Mouse (Mus musculus): ENCODE results near the gene Ankrd11. TPM values are rescaled to one million over a fixed set of nuclear protein-coding genes. Genes with fewer than 3 reads are reported as not detected.

Gene Ankrd11
- polyA plus RNA-seq, 2 experiments: 65.3 to 83.7 TPM

GRCm38 (mm10) chr8:122945775-122946174 lies 96.3 kb downstream of the Ankrd11 start:
- Histone ChIP-seq H3K27ac (replicated peaks; ENCODE audit: low read depth, low read length) (no peak overlapping the region), H3K9ac (ENCODE audit: low read depth, low read length, severe bottlenecking) (no peak overlapping the region), H3K4me1 (ENCODE audit: control insufficient read depth, insufficient read depth, low read length) (peaks cover 4% of the 10 kb centered on the region; the same call in 1 of the 2 replicates), H3K27me3 (ENCODE audit: control insufficient read depth, insufficient read depth, low read length) (no peaks in the 10 kb centered on the region), H3K36me3 (ENCODE audit: control insufficient read depth, insufficient read depth, low read length) (no peaks in the 10 kb centered on the region), H3K4me3 (replicated peaks; ENCODE audit: low read length) (no peak overlapping the region), H3K4me2 (replicated peaks; ENCODE audit: low read depth, low read length, severe bottlenecking) (no peak overlapping the region), H3K9me3 (ENCODE audit: control insufficient read depth, low read length) (no peaks in the 10 kb centered on the region)
- ATAC-seq (ENCODE audit: low FRiP score, low read depth) (no peak), DNase-seq (ENCODE audit: low spot score) (no peak)
- WGBS: 95% methylated on average over 2 of the region's 2 CpGs
- TF ChIP-seq POLR2A (IDR thresholded peaks at IDR 0.05; ENCODE audit: borderline replicate concordance, extremely low read depth, insufficient read depth, insufficient read length): no peak

GRCm38 (mm10) chr8:122942803-122943713 lies 99.0 kb downstream of the Ankrd11 start:
- Histone ChIP-seq H3K9ac (ENCODE audit: low read depth, low read length, severe bottlenecking) (no peak overlapping the region), H3K27me3 (ENCODE audit: control insufficient read depth, insufficient read depth, low read length) (no peaks in the 10 kb centered on the region), H3K4me2 (replicated peaks; ENCODE audit: low read depth, low read length, severe bottlenecking) (no peak overlapping the region), H3K4me1 (ENCODE audit: control insufficient read depth, insufficient read depth, low read length) (no peaks in the 10 kb centered on the region), H3K9me3 (ENCODE audit: control insufficient read depth, low read length) (no peaks in the 10 kb centered on the region), H3K27ac (replicated peaks; ENCODE audit: low read depth, low read length) (no peak overlapping the region), H3K36me3 (ENCODE audit: control insufficient read depth, insufficient read depth, low read length) (no peaks in the 10 kb centered on the region), H3K4me3 (replicated peaks; ENCODE audit: low read length) (no peak overlapping the region)
- TF ChIP-seq POLR2A (IDR thresholded peaks at IDR 0.05; ENCODE audit: borderline replicate concordance, extremely low read depth, insufficient read depth, insufficient read length): no peak
- ATAC-seq (ENCODE audit: low FRiP score, low read depth) (no peak), DNase-seq (ENCODE audit: low spot score) (no peak)
- WGBS: 87% methylated on average over 9 of the region's 9 CpGs

- Histone ChIP-seq H3K4me2 (replicated peaks; ENCODE audit: low read depth, low read length, severe bottlenecking) (no peak overlapping the region), H3K9ac (ENCODE audit: low read depth, low read length, severe bottlenecking) (no peak overlapping the region), H3K9me3 (ENCODE audit: control insufficient read depth, low read length) (no peaks in the 10 kb centered on the region), H3K36me3 (ENCODE audit: control insufficient read depth, insufficient read depth, low read length) (no peaks in the 10 kb centered on the region), H3K27ac (replicated peaks; ENCODE audit: low read depth, low read length) (no peak overlapping the region), H3K27me3 (ENCODE audit: control insufficient read depth, insufficient read depth, low read length) (no peaks in the 10 kb centered on the region), H3K4me1 (ENCODE audit: control insufficient read depth, insufficient read depth, low read length) (no peaks in the 10 kb centered on the region), H3K4me3 (replicated peaks; ENCODE audit: low read length) (no peak overlapping the region)
- DNase-seq (ENCODE audit: low spot score) (no peak), ATAC-seq (ENCODE audit: low FRiP score, low read depth) (no peak)
- WGBS: 65% methylated on average over 4 of the region's 4 CpGs
- no peak for TF ChIP-seq POLR2A (IDR thresholded peaks at IDR 0.05; ENCODE audit: borderline replicate concordance, extremely low read depth, insufficient read depth, insufficient read length)
Measured at GRCm38 (mm10) chr8:122938591-122938990, 103.5 kb downstream of the Ankrd11 start.

- H3K4me3 ChIP-seq (replicated peaks; ENCODE audit: low read length): no peak overlapping the region
- WGBS: 41% methylated on average over 3 of the region's 3 CpGs
- no peak for TF ChIP-seq POLR2A (IDR thresholded peaks at IDR 0.05; ENCODE audit: borderline replicate concordance, extremely low read depth, insufficient read depth, insufficient read length)
- H3K9me3 ChIP-seq (ENCODE audit: control insufficient read depth, low read length): no peaks in the 10 kb centered on the region
- no peaks in the 10 kb centered on the region for H3K27me3 ChIP-seq (ENCODE audit: control insufficient read depth, insufficient read depth, low read length)
- ATAC-seq (ENCODE audit: low FRiP score, low read depth) (no peak), DNase-seq (ENCODE audit: low spot score) (no peak)
- no peak overlapping the region for H3K4me2 ChIP-seq (replicated peaks; ENCODE audit: low read depth, low read length, severe bottlenecking)
- H3K9ac ChIP-seq (ENCODE audit: low read depth, low read length, severe bottlenecking): no peak overlapping the region
- H3K4me1 ChIP-seq (ENCODE audit: control insufficient read depth, insufficient read depth, low read length): no peaks in the 10 kb centered on the region
- H3K36me3 ChIP-seq (ENCODE audit: control insufficient read depth, insufficient read depth, low read length): no peaks in the 10 kb centered on the region
- H3K27ac ChIP-seq (replicated peaks; ENCODE audit: low read depth, low read length): no peak overlapping the region
Measured at GRCm38 (mm10) chr8:122938170-122938569, 103.9 kb downstream of the Ankrd11 start.

- no peak for ATAC-seq (ENCODE audit: low FRiP score, low read depth)
- Histone ChIP-seq H3K9ac (ENCODE audit: low read depth, low read length, severe bottlenecking) (no peak overlapping the region), H3K4me3 (replicated peaks; ENCODE audit: low read length) (no peak overlapping the region), H3K9me3 (ENCODE audit: control insufficient read depth, low read length) (no peaks in the 10 kb centered on the region), H3K27me3 (ENCODE audit: control insufficient read depth, insufficient read depth, low read length) (no peaks in the 10 kb centered on the region), H3K4me2 (replicated peaks; ENCODE audit: low read depth, low read length, severe bottlenecking) (no peak overlapping the region), H3K36me3 (ENCODE audit: control insufficient read depth, insufficient read depth, low read length) (no peaks in the 10 kb centered on the region), H3K4me1 (ENCODE audit: control insufficient read depth, insufficient read depth, low read length) (no peaks in the 10 kb centered on the region), H3K27ac (replicated peaks; ENCODE audit: low read depth, low read length) (no peak overlapping the region)
- 80% methylated on average over 2 of the region's 2 CpGs for WGBS
- no peak for TF ChIP-seq POLR2A (IDR thresholded peaks at IDR 0.05; ENCODE audit: borderline replicate concordance, extremely low read depth, insufficient read depth, insufficient read length)
- no peak for DNase-seq (ENCODE audit: low spot score)
Measured at GRCm38 (mm10) chr8:122937545-122938053, 104.5 kb downstream of the Ankrd11 start.
